Mouse (Mus musculus): Measurements from ENCODE around the gene Pecam1.

DNA sequence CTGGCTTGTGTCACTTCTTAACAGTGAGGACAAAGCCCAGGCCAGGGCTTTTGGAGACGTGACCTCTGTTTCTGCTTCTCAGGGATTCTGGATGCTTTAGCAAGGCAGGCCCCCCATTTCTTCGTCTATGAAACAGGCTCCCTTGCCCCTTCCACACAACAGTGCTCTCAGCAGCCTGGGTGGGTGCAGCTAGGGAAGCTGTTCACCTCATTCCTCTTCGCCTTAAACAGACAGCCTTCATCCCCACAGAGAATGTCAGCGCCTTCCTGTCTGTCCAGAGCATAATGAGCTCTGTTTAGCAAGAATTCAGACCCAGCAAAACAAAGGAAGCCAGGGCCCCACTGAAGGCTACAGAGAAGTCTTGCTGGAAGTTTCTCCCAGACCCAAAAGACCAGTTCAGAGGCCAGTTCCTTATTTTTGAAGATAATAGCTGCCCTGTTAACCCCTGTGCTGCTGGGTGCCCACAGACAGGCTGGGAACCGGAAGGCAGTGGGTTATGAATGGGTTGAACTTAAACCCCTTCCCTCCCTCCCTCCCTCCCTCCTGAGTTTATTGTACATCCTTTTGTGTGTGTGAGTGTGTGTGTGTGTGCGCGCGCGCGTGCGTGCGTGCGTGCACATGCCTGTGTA, 89.9 kb downstream of the Pecam1 start:
- TF ChIP-seq CTCF (IDR thresholded peaks at IDR 0.05; ENCODE audit: insufficient read depth, low read length), result no peak
- TF ChIP-seq POLR2A (IDR thresholded peaks at IDR 0.05; ENCODE audit: borderline replicate concordance, extremely low read depth, low read depth, low read length), result no peak
